Mouse (Mus musculus): ENCODE data around the gene Minpp1.

DNA sequence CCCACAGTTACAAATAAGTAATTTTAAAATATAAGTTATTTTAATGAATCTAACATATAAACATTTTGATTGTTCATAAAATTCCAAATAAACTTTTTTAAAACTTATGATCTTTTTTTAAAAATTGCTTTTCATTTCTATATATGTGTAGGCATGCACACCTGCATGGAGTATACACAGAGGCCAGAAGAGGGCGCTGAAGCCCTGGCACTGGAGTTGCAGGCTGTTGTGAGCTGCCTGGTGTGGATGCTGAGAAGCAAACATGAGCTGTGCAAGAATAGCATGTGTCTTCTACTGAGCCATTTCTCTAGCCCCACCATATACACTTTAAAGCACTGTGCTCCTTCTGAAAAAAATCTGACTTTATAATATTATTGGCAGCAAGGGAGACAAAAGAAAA lies 26.9 kb downstream of the Minpp1 start:
- TF ChIP-seq POLR2A (IDR thresholded peaks at IDR 0.05; ENCODE audit: borderline replicate concordance, low read depth, low read length) (no peak), CTCF (IDR thresholded peaks at IDR 0.05; ENCODE audit: low read depth, low read length) (no peak)
